In genomic region chr11:5519681-5520080, GRCm38 (mm10) we compare ENCODE assay signal across 13 mouse cellular contexts. TPM values are rescaled to one million over a fixed set of nuclear protein-coding genes. Genes with fewer than 3 reads are reported as not detected.
A peak's percentile ranks its signal among the peaks of the same experiment; 100 is the strongest.
DNase-seq lines count a peak whose midpoint lies in the region; ATAC-seq lines count a peak whose summit lies in the region.
"Had no signal": no experiment of that assay in that cellular context is flagged by ENCODE, and none has a peak within 500 bp of the region (broad histone marks: within the 10 kb centered on the region; RNA-seq: fewer than 3 reads in every experiment).

No protein-coding gene starts in this region.

- H3K9me3 ChIP-seq in heart, embryonic 13.5 days, result no peaks in the 10 kb centered on the region
- H3K9me3 ChIP-seq in neural tube, embryonic 13.5 days, result no peaks in the 10 kb centered on the region
- H3K9me3 ChIP-seq in liver, embryonic 12.5 days (replicated peaks), result no peaks in the 10 kb centered on the region

- 70% methylated on average over 3 of the region's 3 CpGs for WGBS in heart, embryonic 13.5 days
- 78% methylated on average over 3 of the region's 3 CpGs for WGBS in neural tube, embryonic 13.5 days
- 77% methylated on average over 3 of the region's 3 CpGs for WGBS in liver, embryonic 12.5 days (ENCODE audit: insufficient replicate concordance)

- intact Hi-C loops in gastrocnemius, postnatal 14 days (cut with DNase I; ENCODE audit: low total_unique reads), result loop anchor here (5.0 kb wide), 1 partner anchor 32 kb away; no protein-coding TSS in a partner anchor

- H3K36me3 ChIP-seq in heart, embryonic 13.5 days, result peaks cover 25% of the 10 kb centered on the region
- peaks cover 23% of the 10 kb centered on the region for H3K36me3 ChIP-seq in neural tube, embryonic 13.5 days
- H3K36me3 ChIP-seq in liver, embryonic 12.5 days, result peaks cover 25% of the 10 kb centered on the region

- H3K27me3 ChIP-seq in heart, embryonic 13.5 days (replicated peaks), result no peaks in the 10 kb centered on the region
- no peaks in the 10 kb centered on the region for H3K27me3 ChIP-seq in neural tube, embryonic 13.5 days
- H3K27me3 ChIP-seq in liver, embryonic 12.5 days (replicated peaks), result no peaks in the 10 kb centered on the region

- peaks cover 30% of the 10 kb centered on the region for H3K4me1 ChIP-seq in heart, embryonic 13.5 days
- peaks cover 32% of the 10 kb centered on the region for H3K4me1 ChIP-seq in neural tube, embryonic 13.5 days (replicated peaks)
- H3K4me1 ChIP-seq in liver, embryonic 12.5 days, result peaks cover 33% of the 10 kb centered on the region

- peak overlapping the region; percentile 95 for H3K27ac ChIP-seq in heart, embryonic 13.5 days (replicated peaks)
- no peak overlapping the region for H3K27ac ChIP-seq in neural tube, embryonic 13.5 days (replicated peaks)
- H3K27ac ChIP-seq in liver, embryonic 12.5 days, result no peak overlapping the region

- no peak for DNase-seq in heart, adult 8-10 months (ENCODE audit: low spot score)
- DNase-seq in neural tube, embryonic 10.5 days (ENCODE audit: extremely low spot score, low spot score), result no peak
- DNase-seq in c-Kit-positive CD71-positive TER-119-positive erythroid progenitor cells, embryonic 14.5 days (ENCODE audit: low spot score), result no peak
- no peak for DNase-seq in thymus, postnatal 10 days (ENCODE audit: low spot score in 2 of 2)
- no peak for DNase-seq in gastrocnemius, postnatal 14 days
- DNase-seq: embryo, embryonic 11 days; gastrocnemius, postnatal 25 days; layer of hippocampus, adult 9-11 months; thymus, adult 2 months had no signal

- no peak for ATAC-seq in heart, embryonic 13.5 days (ENCODE audit: extremely low read depth, insufficient number of reproducible peaks, low FRiP score, low TSS enrichment)
- no peak for ATAC-seq in neural tube, embryonic 13.5 days (ENCODE audit: low read depth)
- no peak for ATAC-seq in liver, embryonic 12.5 days

- peak overlapping the region; percentile 95 for H3K9ac ChIP-seq in heart, embryonic 13.5 days
- H3K9ac ChIP-seq in neural tube, embryonic 13.5 days, result no peak overlapping the region
- H3K9ac ChIP-seq in liver, embryonic 12.5 days, result peak overlapping the region; percentile 96; the same call in 1 of the 2 replicates

- H3K4me2 ChIP-seq in heart, embryonic 13.5 days, result peak overlapping the region; percentile 69
- peak overlapping the region; percentile 60; the same call in 1 of the 2 replicates for H3K4me2 ChIP-seq in neural tube, embryonic 13.5 days
- H3K4me2 ChIP-seq in liver, embryonic 12.5 days, result peak overlapping the region; percentile 86

- peak overlapping the region; percentile 95; the same call in 1 of the 2 replicates for H3K4me3 ChIP-seq in heart, embryonic 13.5 days
- no peak overlapping the region for H3K4me3 ChIP-seq in neural tube, embryonic 13.5 days
- H3K4me3 ChIP-seq in liver, embryonic 12.5 days, result peak overlapping the region; percentile 92

RNA-seq across cellular contexts. Expression of gene Xbp1, which starts 0.8 kb away (rescaled TPM):
- 100 and 115 TPM in 2 replicates for polyA plus RNA-seq in heart, embryonic 13.5 days (2015; fragmentation: Nextera tagmentation; extraction: Ambion mirVana)
- total RNA-seq in heart, adult 8-10 months (2022), result 10 to 100 TPM; 53.5 to 76.4 (median 71.0) TPM
- polyA plus RNA-seq in neural tube, embryonic 13.5 days (2015; fragmentation: Nextera tagmentation; extraction: Ambion mirVana), result 136 and 166 TPM in 2 replicates
- 108 and 112 TPM in 2 replicates for polyA plus RNA-seq in liver, embryonic 12.5 days (2016; fragmentation: Nextera tagmentation; extraction: Ambion mirVana)
- 10 to 100 TPM; 42.7 to 47.5 TPM for total RNA-seq in gastrocnemius, postnatal 14 days (2021)

RNA-seq across cellular contexts. Expression of gene Ccdc117, which starts 22.3 kb away (rescaled TPM):
- polyA plus RNA-seq in heart, embryonic 13.5 days (2015; fragmentation: Nextera tagmentation; extraction: Ambion mirVana), result 11.4 and 11.9 TPM in 2 replicates
- total RNA-seq in heart, adult 8-10 months (2022), result 10 to 100 TPM; 19.8 to 27.1 (median 22.6) TPM
- 12.2 and 14.3 TPM in 2 replicates for polyA plus RNA-seq in neural tube, embryonic 13.5 days (2015; fragmentation: Nextera tagmentation; extraction: Ambion mirVana)
- polyA plus RNA-seq in liver, embryonic 12.5 days (2016; fragmentation: Nextera tagmentation; extraction: Ambion mirVana), result 17.3 and 19.1 TPM in 2 replicates
- total RNA-seq in gastrocnemius, postnatal 14 days (2021), result 10 to 100 TPM; 11.0 to 11.1 TPM

RNA-seq across cellular contexts. Expression of gene Ankrd36, which starts 49.8 kb away (rescaled TPM):
- polyA plus RNA-seq in heart, embryonic 13.5 days (2015; fragmentation: Nextera tagmentation; extraction: Ambion mirVana), result not detected in 2 replicates
- not detected for total RNA-seq in heart, adult 8-10 months (2022)
- not detected in 2 replicates for polyA plus RNA-seq in neural tube, embryonic 13.5 days (2015; fragmentation: Nextera tagmentation; extraction: Ambion mirVana)
- polyA plus RNA-seq in liver, embryonic 12.5 days (2016; fragmentation: Nextera tagmentation; extraction: Ambion mirVana), result 0.67 and 0.80 TPM in 2 replicates
- not detected for total RNA-seq in gastrocnemius, postnatal 14 days (2021)
- total RNA-seq: adrenal gland, postnatal 4 days; gastrocnemius, postnatal 25 days had no signal
- polyA plus RNA-seq: thymus, adult 2 months had no signal
